Mouse (Mus musculus): Measurements from ENCODE around the gene Cpb2. TPM values are rescaled to one million over a fixed set of nuclear protein-coding genes. Genes with fewer than 3 reads are reported as not detected.
A peak's percentile ranks its signal among the peaks of the same experiment; 100 is the strongest.

Cpb2 gene
- total and polyA plus RNA-seq, 3 experiments, result not detected

DNA sequence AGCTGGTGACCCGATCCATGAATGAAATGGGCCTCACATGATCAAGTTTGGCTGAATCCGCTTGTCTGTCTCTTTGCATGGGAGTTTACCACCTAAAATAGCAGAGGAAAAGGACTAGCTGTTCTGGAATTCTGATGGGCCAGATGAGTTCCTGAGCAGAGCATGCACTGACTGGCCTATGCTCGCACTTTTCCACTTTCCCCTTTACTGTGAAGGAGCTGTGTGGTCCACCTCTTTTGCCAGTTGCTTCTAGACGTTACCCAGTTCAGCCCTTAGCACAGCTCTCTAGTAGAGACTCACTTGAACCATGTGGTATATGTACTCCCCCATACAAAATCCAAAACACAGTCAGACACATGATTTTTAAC is 5.5 kb upstream of the Cpb2 start:
- Histone ChIP-seq H3K4me1 (ENCODE audit: insufficient read depth, low read depth, low read length) (no peaks in the 10 kb centered on the region), H3K9me3 (replicated peaks) (no peaks in the 10 kb centered on the region), H3K36me3 (replicated peaks) (no peaks in the 10 kb centered on the region), H3K27me3 (ENCODE audit: insufficient read depth, low read length) (no peaks in the 10 kb centered on the region), H3K4me3 (ENCODE audit: low read depth, low read length) (no peak overlapping the region)
- ATAC-seq (ENCODE audit: extremely low read depth, insufficient number of reproducible peaks, low FRiP score, poor library complexity, severe bottlenecking) (no peak), DNase-seq (ENCODE audit: low spot score) (no peak)
- TF ChIP-seq GATA1 (IDR thresholded peaks at IDR 0.05; ENCODE audit: borderline replicate concordance, low read length), result no peak
- no peak for TF ChIP-seq POLR2AphosphoS5 (IDR thresholded peaks at IDR 0.05; ENCODE audit: insufficient replicate concordance, low read depth, low read length)
- no peak for TF ChIP-seq GATA2 (IDR thresholded peaks at IDR 0.05; ENCODE audit: borderline replicate concordance, low read depth, low read length)
- TF ChIP-seq CTCF (IDR thresholded peaks at IDR 0.05; ENCODE audit: low read depth, low read length), result no peak
- no peak for TF ChIP-seq TAL1 (conservative IDR thresholded peaks at IDR 0.05; ENCODE audit: low read depth, low read length)

DNA sequence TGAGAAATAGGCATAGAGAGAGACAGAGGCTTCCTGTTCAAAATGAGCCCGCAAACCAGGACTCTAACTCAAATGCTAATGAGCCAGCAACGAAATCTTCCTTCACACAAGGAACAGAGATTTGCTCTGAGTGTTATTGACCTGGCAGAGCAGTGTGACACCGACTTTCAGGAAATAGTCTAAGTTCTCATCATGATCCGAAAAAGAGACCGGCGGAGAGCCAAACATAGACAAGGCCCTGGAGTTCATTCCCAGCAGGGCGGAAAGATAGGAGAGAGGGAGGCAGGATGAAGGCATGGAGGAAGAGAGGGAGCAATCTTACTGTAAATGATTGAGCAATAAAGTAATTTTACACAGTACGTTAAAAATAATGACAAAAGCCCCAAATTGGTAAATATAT is 5.0 kb upstream of the Cpb2 start:
- H3K9me3 ChIP-seq (replicated peaks), result no peaks in the 10 kb centered on the region
- H3K4me1 ChIP-seq (ENCODE audit: insufficient read depth, low read depth, low read length), result no peaks in the 10 kb centered on the region
- DNase-seq (ENCODE audit: low spot score), result no peak
- no peak for TF ChIP-seq POLR2AphosphoS5 (IDR thresholded peaks at IDR 0.05; ENCODE audit: insufficient replicate concordance, low read depth, low read length)
- TF ChIP-seq TAL1 (conservative IDR thresholded peaks at IDR 0.05; ENCODE audit: low read depth, low read length), result no peak
- TF ChIP-seq GATA1 (IDR thresholded peaks at IDR 0.05; ENCODE audit: borderline replicate concordance, low read length), result no peak
- TF ChIP-seq GATA2 (IDR thresholded peaks at IDR 0.05; ENCODE audit: borderline replicate concordance, low read depth, low read length), result no peak
- TF ChIP-seq CTCF (IDR thresholded peaks at IDR 0.05; ENCODE audit: low read depth, low read length), result no peak
- no peak for ATAC-seq (ENCODE audit: extremely low read depth, insufficient number of reproducible peaks, low FRiP score, poor library complexity, severe bottlenecking)
- H3K27me3 ChIP-seq (ENCODE audit: insufficient read depth, low read length), result no peaks in the 10 kb centered on the region
- no peak overlapping the region for H3K4me3 ChIP-seq (ENCODE audit: low read depth, low read length)
- H3K36me3 ChIP-seq (replicated peaks), result no peaks in the 10 kb centered on the region

DNA sequence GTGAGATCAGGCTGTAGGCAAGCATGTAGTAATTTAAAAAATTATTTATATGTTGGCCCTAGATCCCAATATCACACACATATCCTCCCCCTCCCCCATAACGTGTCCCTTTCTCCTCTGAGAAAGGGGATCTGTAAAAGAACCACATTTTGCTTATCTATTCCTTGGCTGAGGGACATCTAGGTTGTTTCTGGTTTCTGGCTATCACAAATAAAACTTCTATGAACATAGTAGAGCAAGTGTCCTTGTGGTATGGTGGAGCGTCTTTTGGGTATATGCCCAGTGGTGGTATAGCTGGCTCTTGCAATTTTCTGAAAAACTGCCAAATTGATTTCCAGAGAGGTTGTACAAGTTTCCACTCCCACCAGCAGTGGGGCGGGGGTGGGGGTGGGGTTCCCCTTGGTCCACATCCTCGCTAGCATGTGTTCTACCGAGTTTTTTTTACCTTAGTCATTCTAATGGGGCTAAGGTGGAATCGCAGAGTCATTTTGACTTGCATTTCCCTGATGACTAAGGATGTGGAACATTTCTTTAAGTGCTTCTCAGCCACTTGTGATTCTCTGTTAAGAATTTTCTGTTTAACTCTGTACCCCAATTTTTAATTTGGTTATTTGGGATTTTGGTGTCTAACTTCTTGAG is 3.9 kb upstream of the Cpb2 start:
- Histone ChIP-seq H3K27me3 (ENCODE audit: insufficient read depth, low read length) (no peaks in the 10 kb centered on the region), H3K9me3 (replicated peaks) (no peaks in the 10 kb centered on the region), H3K4me1 (ENCODE audit: insufficient read depth, low read depth, low read length) (no peaks in the 10 kb centered on the region), H3K4me3 (ENCODE audit: low read depth, low read length) (no peak overlapping the region), H3K36me3 (replicated peaks) (no peaks in the 10 kb centered on the region)
- ATAC-seq (ENCODE audit: extremely low read depth, insufficient number of reproducible peaks, low FRiP score, poor library complexity, severe bottlenecking), result no peak
- no peak for TF ChIP-seq GATA2 (IDR thresholded peaks at IDR 0.05; ENCODE audit: borderline replicate concordance, low read depth, low read length)
- no peak for TF ChIP-seq POLR2AphosphoS5 (IDR thresholded peaks at IDR 0.05; ENCODE audit: insufficient replicate concordance, low read depth, low read length)
- no peak for TF ChIP-seq CTCF (IDR thresholded peaks at IDR 0.05; ENCODE audit: low read depth, low read length)
- no peak for TF ChIP-seq GATA1 (IDR thresholded peaks at IDR 0.05; ENCODE audit: borderline replicate concordance, low read length)
- no peak for TF ChIP-seq TAL1 (conservative IDR thresholded peaks at IDR 0.05; ENCODE audit: low read depth, low read length)
- DNase-seq (ENCODE audit: low spot score), result no peak

DNA sequence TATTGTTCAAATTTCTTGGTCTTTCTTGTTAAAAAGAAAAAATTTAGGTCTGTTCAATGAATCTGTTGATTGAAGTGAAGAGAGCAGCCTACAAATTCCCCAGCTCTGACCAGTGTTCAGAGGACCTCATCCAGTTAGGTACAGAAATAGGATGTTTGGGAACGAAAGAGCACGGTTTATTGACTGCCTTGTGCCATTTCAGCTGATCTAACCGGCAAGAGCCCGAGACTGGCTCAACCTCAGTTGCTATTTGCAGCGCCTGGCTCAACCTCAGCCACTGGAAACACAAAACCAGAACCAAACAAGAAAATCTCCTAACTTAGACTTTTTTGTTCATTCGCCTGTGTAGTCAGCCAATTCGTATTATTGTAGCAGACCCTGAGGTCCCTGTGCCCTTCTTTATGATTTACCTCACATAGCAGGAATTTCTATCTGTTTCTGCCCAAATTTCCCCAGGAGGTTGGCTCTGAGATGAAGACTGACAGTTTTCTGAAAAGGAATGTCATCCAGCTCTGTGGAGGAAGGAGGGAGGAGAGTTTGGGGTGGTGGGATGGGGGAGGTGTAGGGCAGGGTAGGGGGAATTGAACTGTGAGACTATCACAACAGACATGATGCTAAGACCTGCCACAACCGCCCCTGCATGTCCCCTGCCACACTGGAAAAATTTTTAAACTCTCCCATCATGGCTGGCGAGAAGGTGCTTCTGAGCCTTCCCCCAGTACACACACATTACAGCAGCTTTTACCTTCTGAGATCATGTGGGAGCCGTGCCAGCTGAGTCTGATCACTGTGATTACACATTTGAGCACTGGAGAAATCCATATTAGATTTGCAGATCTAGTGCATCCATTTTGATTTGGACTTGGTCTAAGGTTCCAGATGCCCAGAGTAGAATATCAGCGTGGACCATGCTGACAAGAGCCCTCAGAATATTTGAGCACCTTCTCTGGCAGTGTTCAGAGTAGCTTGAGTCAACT is 4.2 kb downstream of the Cpb2 start:
- ATAC-seq (ENCODE audit: extremely low read depth, insufficient number of reproducible peaks, low FRiP score, poor library complexity, severe bottlenecking) (no peak), DNase-seq (ENCODE audit: low spot score) (no peak)
- TF ChIP-seq TAL1 (conservative IDR thresholded peaks at IDR 0.05; ENCODE audit: low read depth, low read length) (no peak), POLR2AphosphoS5 (IDR thresholded peaks at IDR 0.05; ENCODE audit: insufficient replicate concordance, low read depth, low read length) (no peak), CTCF (IDR thresholded peaks at IDR 0.05; ENCODE audit: low read depth, low read length) (no peak), GATA2 (IDR thresholded peaks at IDR 0.05; ENCODE audit: borderline replicate concordance, low read depth, low read length) (no peak), GATA1 (IDR thresholded peaks at IDR 0.05; ENCODE audit: borderline replicate concordance, low read length) (no peak)

DNA sequence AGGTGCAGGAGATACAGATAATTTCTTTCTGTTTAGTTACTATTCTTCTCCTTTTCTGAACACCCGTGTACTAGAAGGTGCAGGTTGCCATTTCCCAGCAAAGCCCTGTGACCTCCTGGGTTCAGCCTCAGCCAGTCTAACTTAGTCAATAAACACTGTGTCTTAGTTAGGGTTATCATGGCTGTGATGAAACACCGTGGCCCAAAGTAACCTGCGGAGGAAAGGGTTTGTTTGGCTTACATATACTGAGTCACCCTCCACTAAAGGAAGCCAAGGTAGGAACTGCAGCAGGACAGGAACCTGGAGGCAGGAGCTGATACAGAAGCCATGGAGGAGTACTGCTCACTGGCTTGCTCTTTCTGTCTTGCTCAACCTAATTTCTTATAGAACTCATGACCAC is 8.3 kb downstream of the Cpb2 start:
- no peak for DNase-seq (ENCODE audit: low spot score)
- TF ChIP-seq POLR2AphosphoS5 (IDR thresholded peaks at IDR 0.05; ENCODE audit: insufficient replicate concordance, low read depth, low read length) (no peak), TAL1 (conservative IDR thresholded peaks at IDR 0.05; ENCODE audit: low read depth, low read length) (no peak), CTCF (IDR thresholded peaks at IDR 0.05; ENCODE audit: low read depth, low read length) (no peak), GATA1 (IDR thresholded peaks at IDR 0.05; ENCODE audit: borderline replicate concordance, low read length) (no peak), GATA2 (IDR thresholded peaks at IDR 0.05; ENCODE audit: borderline replicate concordance, low read depth, low read length) (no peak)
- Histone ChIP-seq H3K4me3 (ENCODE audit: low read depth, low read length) (no peak overlapping the region), H3K27me3 (ENCODE audit: insufficient read depth, low read length) (peaks cover 6% of the 10 kb centered on the region), H3K9me3 (replicated peaks) (no peaks in the 10 kb centered on the region), H3K36me3 (replicated peaks) (no peaks in the 10 kb centered on the region), H3K4me1 (ENCODE audit: insufficient read depth, low read depth, low read length) (no peaks in the 10 kb centered on the region)
- ATAC-seq (ENCODE audit: extremely low read depth, insufficient number of reproducible peaks, low FRiP score, poor library complexity, severe bottlenecking), result no peak

More for the DNA sequence above, 4.2 kb downstream of the Cpb2 start:
- Histone ChIP-seq H3K9me3 (replicated peaks) (no peaks in the 10 kb centered on the region), H3K27me3 (ENCODE audit: insufficient read depth, low read length) (no peaks in the 10 kb centered on the region), H3K4me3 (ENCODE audit: low read depth, low read length) (no peak overlapping the region), H3K4me1 (ENCODE audit: insufficient read depth, low read depth, low read length) (no peaks in the 10 kb centered on the region), H3K36me3 (replicated peaks) (no peaks in the 10 kb centered on the region)

DNA sequence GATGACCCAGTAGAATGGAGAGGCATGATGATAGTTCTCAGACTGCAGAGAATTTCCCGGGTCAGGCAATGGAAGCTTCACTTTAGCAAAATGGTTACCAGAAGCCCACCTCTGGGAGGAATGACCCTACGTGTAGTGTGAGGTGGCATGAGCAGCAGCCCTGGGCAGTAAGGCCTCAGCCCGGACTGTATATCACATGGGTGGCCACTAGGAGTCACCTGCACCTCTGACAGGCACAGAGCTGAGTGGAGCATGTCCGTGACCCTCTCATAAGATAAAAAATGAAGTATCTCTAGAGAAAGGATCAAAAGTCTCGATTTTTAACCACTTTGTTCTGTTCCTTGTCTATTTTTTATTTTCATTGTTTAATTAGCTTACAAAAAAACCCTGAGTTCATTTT is 14.4 kb downstream of the Cpb2 start:
- H3K27me3 ChIP-seq (ENCODE audit: insufficient read depth, low read length), result peaks cover 12% of the 10 kb centered on the region
- TF ChIP-seq GATA1 (IDR thresholded peaks at IDR 0.05; ENCODE audit: borderline replicate concordance, low read length) (no peak), CTCF (IDR thresholded peaks at IDR 0.05; ENCODE audit: low read depth, low read length) (no peak), TAL1 (conservative IDR thresholded peaks at IDR 0.05; ENCODE audit: low read depth, low read length) (no peak), GATA2 (IDR thresholded peaks at IDR 0.05; ENCODE audit: borderline replicate concordance, low read depth, low read length) (no peak), POLR2AphosphoS5 (IDR thresholded peaks at IDR 0.05; ENCODE audit: insufficient replicate concordance, low read depth, low read length) (no peak)
- no peaks in the 10 kb centered on the region for H3K36me3 ChIP-seq (replicated peaks)
- H3K9me3 ChIP-seq (replicated peaks), result no peaks in the 10 kb centered on the region
- DNase-seq (ENCODE audit: low spot score), result no peak
- peak; percentile 34; the same call in 1 of the 2 replicates for ATAC-seq (ENCODE audit: extremely low read depth, insufficient number of reproducible peaks, low FRiP score, poor library complexity, severe bottlenecking)
- H3K4me1 ChIP-seq (ENCODE audit: insufficient read depth, low read depth, low read length), result no peaks in the 10 kb centered on the region
- no peak overlapping the region for H3K4me3 ChIP-seq (ENCODE audit: low read depth, low read length)
